Mouse (Mus musculus): ENCODE measurements around the gene Tmcc2.

DNA sequence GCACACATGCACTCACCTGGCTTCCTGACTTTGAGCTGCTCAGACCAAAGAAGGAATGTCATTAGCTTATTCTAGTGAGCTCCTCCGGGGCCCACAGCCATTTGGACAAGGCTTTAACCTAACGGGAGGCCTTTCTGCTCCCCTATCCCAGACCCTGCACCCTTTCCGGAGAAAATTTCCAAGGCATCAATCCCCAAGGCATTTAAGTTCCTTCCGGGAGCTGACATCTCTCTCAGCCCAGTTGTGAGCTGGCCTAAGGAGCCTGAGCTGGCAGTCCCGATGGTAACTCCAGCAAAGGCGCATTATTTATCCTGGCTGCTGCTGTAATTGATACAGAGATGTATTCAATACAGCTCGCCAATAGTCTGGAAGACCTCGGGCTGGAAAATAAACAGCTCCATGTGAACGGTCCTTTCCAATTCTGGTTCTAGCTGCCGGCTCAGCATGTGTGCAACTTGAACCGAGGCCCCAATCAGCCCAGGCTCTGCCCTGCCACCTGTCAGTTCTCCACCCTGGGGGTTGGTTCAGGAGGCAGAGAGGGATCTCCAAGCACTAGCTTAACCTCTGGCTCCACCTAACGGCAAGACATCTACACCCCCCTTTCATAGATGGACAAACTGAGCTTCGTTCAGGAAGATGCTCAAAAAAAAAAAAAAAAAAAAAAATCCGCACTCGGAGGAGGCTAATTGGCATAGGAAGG, 1.0 kb downstream of the Tmcc2 start:
- TF ChIP-seq GATA1 (IDR thresholded peaks at IDR 0.05; ENCODE audit: borderline replicate concordance, low read length) (no peak), FLI1 (IDR thresholded peaks at IDR 0.05; ENCODE audit: low read length) (no peak)
